Mouse (Mus musculus) bone marrow macrophage, adult 2 months (primary cell): ENCODE measurements at regions not wholly inside any gene's neighbourhood (a gene's known extent, or its start where the extent isn't known, plus 50 kb on each side); places are given as distances from the start of the nearest gene placed in this dataset.

Experiments used
- CTCF ChIP-seq: IDR thresholded peaks from 2 replicates; pipeline ENCODE4 v1.5.1; 2012; ENCODE audit warnings: low read depth, mild to moderate bottlenecking, low read length, moderate library complexity
- POLR2A ChIP-seq: IDR thresholded peaks from 2 replicates; pipeline ENCODE4 v1.6.1; 2012; ENCODE audit warnings: mild to moderate bottlenecking, low read depth, low read length, borderline replicate concordance

DNA sequence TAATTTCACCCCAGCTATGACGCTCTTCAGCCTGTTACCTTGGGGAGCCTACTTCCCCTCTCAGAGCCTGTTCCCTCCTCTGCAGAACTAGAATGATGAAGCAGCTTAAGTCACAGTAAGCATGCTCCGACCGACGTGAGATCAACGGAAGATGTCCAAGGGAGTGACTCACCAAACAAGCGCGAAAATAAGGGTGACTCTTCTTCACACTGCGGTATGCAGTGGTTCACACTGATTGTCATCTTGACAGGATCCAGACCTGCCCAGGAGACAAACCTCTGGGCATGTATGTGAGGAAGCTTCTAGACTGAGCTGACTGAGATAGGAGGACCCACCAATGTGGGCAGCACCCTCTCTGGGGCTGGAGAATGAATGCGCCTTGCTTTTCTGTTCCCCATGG is 116.3 kb upstream of the Tpm1 start:
- TF ChIP-seq CTCF (no peak), POLR2A (no peak)
